Mouse (Mus musculus) heart, adult 10 weeks (tissue): ENCODE data around the gene Olfr474. TPM values are rescaled to one million over a fixed set of nuclear protein-coding genes. Genes with fewer than 3 reads are reported as not detected.

Source experiments
- polyA plus RNA-seq: library from polyadenylated mRNA; stranded (reverse); fragments of 350-450 nt; fragmentation: Illumina TruSeq; extraction: RNeasy Lipid Tissue Mini Kit (QIAGEN cat#74804); gene quantifications from one replicate; pipeline ENCODE4 v1.2.3, GENCODE M21; 2014; ENCODE audit warnings: low read depth, low replicate concordance

Olfr474 gene
- polyA plus RNA-seq, result not detected

GRCm38 (mm10) chr7:107954343-107954742 is at the start of gene Olfr474:
Gene Olfr474 (plus strand): TSS chr7:107954643.

GRCm38 (mm10) chr7:107930146-107930545 is 24.3 kb upstream of the Olfr474 start, which contains the start of gene Olfr473:
Gene Olfr473 (plus strand): TSS chr7:107930446.

GRCm38 (mm10) chr7:107964503-107964902 is 10.1 kb downstream of the Olfr474 start, which contains the start of gene Olfr476:
Gene Olfr476 (plus strand): TSS chr7:107964803.

DNA sequence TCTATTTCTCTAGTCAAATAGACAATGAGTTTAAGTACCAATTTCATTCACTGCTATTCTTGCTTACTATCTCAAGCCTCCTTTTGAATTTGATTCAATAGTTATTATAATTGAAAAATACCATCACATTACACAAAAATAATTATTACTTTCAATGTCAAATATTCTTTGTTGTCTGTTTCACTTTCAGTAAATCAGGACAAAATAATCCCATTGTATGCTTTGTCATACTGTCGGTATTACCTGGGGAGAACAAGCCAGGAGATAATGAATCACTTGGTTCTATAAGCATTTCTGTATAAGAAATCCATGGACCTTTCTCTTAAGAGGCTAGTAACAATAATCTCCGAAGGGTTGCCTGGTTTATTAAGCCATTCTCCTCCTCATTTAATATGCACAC is 31.9 kb downstream of the Olfr474 start, which contains the start of gene Olfr477:
Olfr477 (plus strand) TSS at position 301 of the 400 bp plus-strand sequence.

Other genes starting within 250 kb of the Olfr474 start
- gene Cyb5r2, start 196.6 kb upstream of the Olfr474 start, polyA plus RNA-seq, result not detected
- not detected for gene Ovch2, start 153.4 kb upstream of the Olfr474 start, polyA plus RNA-seq
- not detected for gene Olfr467, start 142.4 kb upstream of the Olfr474 start, polyA plus RNA-seq
- not detected for gene Olfr469, start 129.1 kb upstream of the Olfr474 start, polyA plus RNA-seq
- not detected for gene Olfr470, start 107.2 kb upstream of the Olfr474 start, polyA plus RNA-seq
- not detected for gene Olfr472, start 56.7 kb upstream of the Olfr474 start, polyA plus RNA-seq
- not detected for gene Olfr473, start 24.2 kb upstream of the Olfr474 start, polyA plus RNA-seq
- gene Olfr476, start 10.2 kb downstream of the Olfr474 start, polyA plus RNA-seq, result not detected
- gene Olfr477, start 32.0 kb downstream of the Olfr474 start, polyA plus RNA-seq, result not detected
- gene Olfr478, start 79.3 kb downstream of the Olfr474 start, polyA plus RNA-seq, result not detected
- not detected for gene Olfr479, start 96.0 kb downstream of the Olfr474 start, polyA plus RNA-seq
- gene Olfr480, start 112.7 kb downstream of the Olfr474 start, polyA plus RNA-seq, result not detected
- not detected for gene Olfr481, start 125.2 kb downstream of the Olfr474 start, polyA plus RNA-seq
- not detected for gene Olfr482, start 142.9 kb downstream of the Olfr474 start, polyA plus RNA-seq
- not detected for gene Olfr483, start 146.2 kb downstream of the Olfr474 start, polyA plus RNA-seq
- gene Olfr484, start 172.8 kb downstream of the Olfr474 start, polyA plus RNA-seq, result not detected
- not detected for gene Olfr485, start 205.2 kb downstream of the Olfr474 start, polyA plus RNA-seq
- not detected for gene Olfr486, start 218.1 kb downstream of the Olfr474 start, polyA plus RNA-seq